Comparison of ENCODE assay signal across 9 mouse cellular contexts in genomic region chr12:52500915-52501833, GRCm38 (mm10). TPM values are rescaled to one million over a fixed set of nuclear protein-coding genes. Genes with fewer than 3 reads are reported as not detected.
DNase-seq lines count a peak whose midpoint lies in the region; ATAC-seq and TF ChIP-seq lines count a peak whose summit lies in the region.
"Had no signal": no experiment of that assay in that cellular context is flagged by ENCODE, and none has a peak within 500 bp of the region (broad histone marks: within the 10 kb centered on the region; RNA-seq: fewer than 3 reads in every experiment).

No protein-coding gene starts in this region.

- H3K9ac ChIP-seq in stomach, postnatal 0 days (ENCODE audit: low read length), result no peak overlapping the region

- no peak overlapping the region for H3K27ac ChIP-seq in stomach, postnatal 0 days (replicated peaks)

- H3K4me1 ChIP-seq in lung, adult 2 months (ENCODE audit: control insufficient read depth, insufficient read depth, low read length), result peaks cover 3% of the 10 kb centered on the region
- H3K4me1 ChIP-seq in stomach, postnatal 0 days (replicated peaks; ENCODE audit: control insufficient read depth, insufficient read depth), result no peaks in the 10 kb centered on the region

- no peak overlapping the region for H3K4me2 ChIP-seq in stomach, postnatal 0 days (replicated peaks; ENCODE audit: low read depth)

- 65% methylated on average over 8 of the region's 8 CpGs for WGBS in lung, adult 2 months
- 73% methylated on average over 8 of the region's 8 CpGs for WGBS in stomach, postnatal 0 days

- H3K9me3 ChIP-seq in stomach, postnatal 0 days (ENCODE audit: control insufficient read depth, low read length), result no peaks in the 10 kb centered on the region

- TF ChIP-seq EP300 in stomach, postnatal 0 days (optimal IDR thresholded peaks at IDR 0.05), result no peak

- H3K4me3 ChIP-seq in lung, adult 2 months (replicated peaks; ENCODE audit: extremely low read depth, low read depth, low read length), result no peak overlapping the region
- H3K4me3 ChIP-seq in stomach, postnatal 0 days (ENCODE audit: low read depth, low read length), result no peak overlapping the region
- H3K4me3 ChIP-seq: erythroblast, embryonic 14.5 days had no signal

- TF ChIP-seq POLR2A in lung, adult 2 months (IDR thresholded peaks at IDR 0.05; ENCODE audit: borderline replicate concordance, extremely low read depth, low read depth, low read length), result no peak

- intact Hi-C loops in heart, postnatal 14 days (cut with DNase I), result loop anchor here (5.0 kb wide), 3 partner anchors 114 to 391 kb away; no protein-coding TSS in a partner anchor

- no peaks in the 10 kb centered on the region for H3K27me3 ChIP-seq in stomach, postnatal 0 days (ENCODE audit: control insufficient read depth, insufficient read depth, low read length)

- TF ChIP-seq CTCF in lung, adult 2 months (IDR thresholded peaks at IDR 0.05; ENCODE audit: insufficient read depth, low read length), result no peak
- peak; percentile 72 for TF ChIP-seq CTCF in stomach, postnatal 0 days (IDR thresholded peaks at IDR 0.05; ENCODE audit: low read depth)

- ATAC-seq in stomach, postnatal 0 days (ENCODE audit: low FRiP score, low TSS enrichment), result no peak

- H3K36me3 ChIP-seq in stomach, postnatal 0 days (ENCODE audit: control insufficient read depth, insufficient read depth, low read length), result no peaks in the 10 kb centered on the region

- DNase-seq in cerebellum, postnatal 10 days, result peak; percentile 29 to 43
- no peak for DNase-seq in cerebellum, postnatal 4 days (ENCODE audit: low spot score in 2 of 2)
- DNase-seq in lung, adult 18-20 months, result peak; percentile 18 to 49
- no peak for DNase-seq in lung, adult 2 months
- DNase-seq in heart, postnatal 14 days, result peak; percentile 13 to 39
- peak; percentile 29 for DNase-seq in stomach, postnatal 0 days (ENCODE audit: low spot score)
- no peak for DNase-seq in ovary, postnatal 10 days (ENCODE audit: low spot score)
- no peak for DNase-seq in left cerebral cortex, adult 11 months (ENCODE audit: low spot score)

RNA-seq across cellular contexts. Expression of gene Arhgap5, which starts 2.6 kb away (rescaled TPM):
- polyA plus RNA-seq in lung, adult 2 months (2012; rRNA removed), result 3.6 and 5.6 TPM in 2 replicates
- 10 to 100 TPM; 79.2 to 81.0 TPM for total RNA-seq in heart, postnatal 14 days (2021)
- 24.8 and 25.5 TPM in 2 replicates for polyA plus RNA-seq in stomach, postnatal 0 days (2015; fragmentation: Nextera tagmentation; extraction: Ambion mirVana)

Comparison
In these comparisons a context has a peak if more than half of its experiments do, and no peak if none do; other contexts are left out.
1. DNase-seq: peak in cerebellum, postnatal 10 days (2 of 2), lung, adult 18-20 months (2 of 2), heart, postnatal 14 days (2 of 2) and stomach, postnatal 0 days (single experiment); none in cerebellum, postnatal 4 days (0 of 2), lung, adult 2 months (single experiment), ovary, postnatal 10 days (single experiment) and left cerebral cortex, adult 11 months (single experiment).